Mouse (Mus musculus) C2C12 (cell line): ENCODE results near the gene Sult6b1.

Experiments
- CTCF ChIP-seq: IDR thresholded peaks from one replicate; pipeline ENCODE4 v1.5.1; 2011; ENCODE audit not compliant: control insufficient read depth, insufficient read depth, insufficient read length
- FOSL1 ChIP-seq: IDR thresholded peaks from one replicate; pipeline ENCODE4 v1.8.0; 2011; ENCODE audit warnings: mild to moderate bottlenecking, low read length; ENCODE audit not compliant: poor library complexity, insufficient read depth, severe bottlenecking
- MAX ChIP-seq: IDR thresholded peaks from one replicate; pipeline ENCODE4 v1.6.1; 2011; ENCODE audit warnings: mild to moderate bottlenecking, control low read depth
- MYOD1 ChIP-seq: IDR thresholded peaks from one replicate; pipeline ENCODE4 v1.6.1; 2011; ENCODE audit warnings: low read depth; ENCODE audit not compliant: control insufficient read depth, insufficient read length
- USF1 ChIP-seq: IDR thresholded peaks from one replicate; pipeline ENCODE4 v1.6.1; 2011; ENCODE audit warnings: low read depth, mild to moderate bottlenecking, control low read depth, moderate library complexity

- TF ChIP-seq CTCF = no peak
- no peak for TF ChIP-seq USF1
- no peak for TF ChIP-seq MAX
- no peak for TF ChIP-seq MYOD1
- no peak for TF ChIP-seq FOSL1
These were observed 6.1 kb upstream of the Sult6b1 start for GRCm38 (mm10) chr17:78912861-78913281.
